Mouse (Mus musculus) forebrain, embryonic 12.5 days (tissue): Measurements from ENCODE around the gene Otulin. TPM values are rescaled to one million over a fixed set of nuclear protein-coding genes. Genes with fewer than 3 reads are reported as not detected.
A peak's percentile ranks its signal among the peaks of the same experiment; 100 is the strongest.

Experiments
- ATAC-seq: fragments of 200-750 bp; cut with Nextera tagmentation; 2 replicates; pipeline ENCODE4 v1.8.0; 2017; ENCODE audit warnings: moderate TSS enrichment; ENCODE audit not compliant: low FRiP score
- H3K27ac ChIP-seq: fragments of 300-500 bp; sonication (generic); 2 replicates; pipeline ENCODE4 v1.5.1; 2016; ENCODE audit warnings: mild to moderate bottlenecking
- H3K27me3 ChIP-seq: fragments of 300-500 bp; sonication (generic); 2 replicates; pipeline ENCODE4 v1.6.1; 2016; ENCODE audit warnings: mild to moderate bottlenecking
- H3K36me3 ChIP-seq: fragments of 300-500 bp; sonication (generic); replicated peaks from 2 replicates; pipeline ENCODE4 v1.6.1; 2016; ENCODE audit warnings: mild to moderate bottlenecking
- H3K4me1 ChIP-seq: fragments of 300-500 bp; sonication (generic); 2 replicates; pipeline ENCODE4 v1.6.1; 2016
- H3K4me2 ChIP-seq: fragments of 300-500 bp; sonication (generic); 2 replicates; pipeline ENCODE4 v1.6.1; 2016; ENCODE audit warnings: mild to moderate bottlenecking, moderate library complexity
- H3K4me3 ChIP-seq: fragments of 300-500 bp; sonication (generic); replicated peaks from 2 replicates; pipeline ENCODE4 v1.5.1; 2016; ENCODE audit warnings: mild to moderate bottlenecking
- H3K9ac ChIP-seq: fragments of 300-500 bp; sonication (generic); 2 replicates; pipeline ENCODE4 v1.6.1; 2016; ENCODE audit warnings: mild to moderate bottlenecking
- H3K9me3 ChIP-seq: fragments of 300-500 bp; sonication (generic); 2 replicates; pipeline ENCODE4 v1.6.1; 2016
- WGBS: fragments of 180-500 bp; shearing (Covaris S2); methylation state at CpG from one replicate; pipeline ENCODE4 v1.1.7; 2016; 5-methylcytosine and 5-hydroxymethylcytosine counted together
- polyA plus RNA-seq: library from polyadenylated mRNA; unstranded; fragments of >200 nt; fragmentation: Nextera tagmentation; extraction: Ambion mirVana; gene quantifications from 2 replicates; pipeline ENCODE4 v1.2.1, GENCODE M21; 2016

Gene Otulin
- polyA plus RNA-seq, 1 experiment from 2014 or later: 32.7 TPM

GRCm38 (mm10) chr15:27625014-27625889 is 5.2 kb downstream of the Otulin start:
- Histone ChIP-seq H3K9ac (no peak overlapping the region), H3K4me3 (no peak overlapping the region), H3K27ac (no peak overlapping the region), H3K9me3 (no peaks in the 10 kb centered on the region), H3K4me1 (peaks cover 26% of the 10 kb centered on the region), H3K4me2 (no peak overlapping the region), H3K36me3 (peaks cover 25% of the 10 kb centered on the region), H3K27me3 (no peaks in the 10 kb centered on the region)
- WGBS: 93% methylated on average over 13 of the region's 13 CpGs
- ATAC-seq: no peak

GRCm38 (mm10) chr15:27623286-27623685 is 7.2 kb downstream of the Otulin start:
- WGBS: 95% methylated on average over 6 of the region's 6 CpGs
- H3K36me3 ChIP-seq: peaks cover 25% of the 10 kb centered on the region
- no peak for ATAC-seq

GRCm38 (mm10) chr15:27620475-27621185 is 9.9 kb downstream of the Otulin start:
- H3K4me3 ChIP-seq: no peak overlapping the region
- 91% methylated on average over 6 of the region's 6 CpGs for WGBS
- no peak overlapping the region for H3K27ac ChIP-seq
- H3K27me3 ChIP-seq: no peaks in the 10 kb centered on the region
- H3K4me2 ChIP-seq: no peak overlapping the region
- H3K9ac ChIP-seq: no peak overlapping the region
- peaks cover 31% of the 10 kb centered on the region for H3K36me3 ChIP-seq
- H3K4me1 ChIP-seq: no peaks in the 10 kb centered on the region
- H3K9me3 ChIP-seq: no peaks in the 10 kb centered on the region
- no peak for ATAC-seq

More at GRCm38 (mm10) chr15:27623286-27623685, 7.2 kb downstream of the Otulin start:
- no peaks in the 10 kb centered on the region for H3K27me3 ChIP-seq
- H3K27ac ChIP-seq: no peak overlapping the region
- H3K4me1 ChIP-seq: peaks cover 8% of the 10 kb centered on the region
- no peak overlapping the region for H3K4me3 ChIP-seq
- H3K9ac ChIP-seq: no peak overlapping the region
- no peak overlapping the region for H3K4me2 ChIP-seq
- H3K9me3 ChIP-seq: no peaks in the 10 kb centered on the region

- ATAC-seq: no peak
- Histone ChIP-seq H3K4me3 (no peak overlapping the region), H3K9ac (no peak overlapping the region), H3K4me1 (no peaks in the 10 kb centered on the region), H3K4me2 (no peak overlapping the region), H3K27ac (no peak overlapping the region), H3K36me3 (peaks cover 32% of the 10 kb centered on the region), H3K27me3 (no peaks in the 10 kb centered on the region), H3K9me3 (no peaks in the 10 kb centered on the region)
- WGBS: 94% methylated on average over 3 of the region's 3 CpGs
These were observed 10.8 kb downstream of the Otulin start for GRCm38 (mm10) chr15:27619683-27620082.

GRCm38 (mm10) chr15:27618778-27619533 is 11.5 kb downstream of the Otulin start:
- Histone ChIP-seq H3K36me3 (peaks cover 32% of the 10 kb centered on the region), H3K4me2 (no peak overlapping the region), H3K4me3 (no peak overlapping the region), H3K27me3 (no peaks in the 10 kb centered on the region), H3K9ac (no peak overlapping the region), H3K27ac (no peak overlapping the region), H3K4me1 (no peaks in the 10 kb centered on the region), H3K9me3 (no peaks in the 10 kb centered on the region)
- ATAC-seq: no peak
- whole genome bisulfite sequencing: 85% methylated on average over 6 of the region's 6 CpGs

GRCm38 (mm10) chr15:27617227-27617626 is 13.3 kb downstream of the Otulin start:
- H3K36me3 ChIP-seq: peaks cover 28% of the 10 kb centered on the region
- H3K4me1 ChIP-seq: no peaks in the 10 kb centered on the region
- WGBS: 87% methylated on average over 3 of the region's 3 CpGs
- no peak for ATAC-seq
- H3K27me3 ChIP-seq: no peaks in the 10 kb centered on the region
- no peaks in the 10 kb centered on the region for H3K9me3 ChIP-seq
- H3K4me2 ChIP-seq: no peak overlapping the region
- H3K27ac ChIP-seq: no peak overlapping the region
- H3K4me3 ChIP-seq: no peak overlapping the region
- H3K9ac ChIP-seq: no peak overlapping the region

- Histone ChIP-seq H3K9ac (no peak overlapping the region), H3K4me2 (no peak overlapping the region), H3K27ac (no peak overlapping the region), H3K4me1 (no peaks in the 10 kb centered on the region), H3K9me3 (no peaks in the 10 kb centered on the region), H3K27me3 (no peaks in the 10 kb centered on the region), H3K36me3 (peaks cover 35% of the 10 kb centered on the region), H3K4me3 (no peak overlapping the region)
- 95% methylated on average over 4 of the region's 4 CpGs for WGBS
- no peak for ATAC-seq
These were observed 14.3 kb downstream of the Otulin start for GRCm38 (mm10) chr15:27616159-27616558.

GRCm38 (mm10) chr15:27613255-27613654 is 17.2 kb downstream of the Otulin start:
- no peak overlapping the region for H3K27ac ChIP-seq
- H3K9ac ChIP-seq: no peak overlapping the region
- no peaks in the 10 kb centered on the region for H3K27me3 ChIP-seq
- no peak overlapping the region for H3K4me2 ChIP-seq
- H3K9me3 ChIP-seq: no peaks in the 10 kb centered on the region
- H3K36me3 ChIP-seq: peaks cover 43% of the 10 kb centered on the region
- peak; percentile 36; the same call in 1 of the 2 replicates for ATAC-seq
- no peaks in the 10 kb centered on the region for H3K4me1 ChIP-seq
- no peak overlapping the region for H3K4me3 ChIP-seq
- WGBS: 89% methylated on average over 4 of the region's 4 CpGs

GRCm38 (mm10) chr15:27612533-27613221 is 17.8 kb downstream of the Otulin start:
- peak; percentile 82 for ATAC-seq
- H3K36me3 ChIP-seq: peaks cover 48% of the 10 kb centered on the region
- H3K4me2 ChIP-seq: no peak overlapping the region
- H3K4me3 ChIP-seq: no peak overlapping the region
- no peaks in the 10 kb centered on the region for H3K27me3 ChIP-seq
- no peak overlapping the region for H3K9ac ChIP-seq
- H3K4me1 ChIP-seq: no peaks in the 10 kb centered on the region
- 54% methylated on average over 6 of the region's 6 CpGs for WGBS
- no peaks in the 10 kb centered on the region for H3K9me3 ChIP-seq
- H3K27ac ChIP-seq: no peak overlapping the region

- H3K4me3 ChIP-seq: no peak overlapping the region
- H3K36me3 ChIP-seq: peaks cover 48% of the 10 kb centered on the region
- 80% methylated on average over 4 of the region's 4 CpGs for WGBS
- H3K9me3 ChIP-seq: no peaks in the 10 kb centered on the region
- H3K27ac ChIP-seq: no peak overlapping the region
- no peaks in the 10 kb centered on the region for H3K27me3 ChIP-seq
- ATAC-seq: no peak
- no peaks in the 10 kb centered on the region for H3K4me1 ChIP-seq
- no peak overlapping the region for H3K9ac ChIP-seq
- no peak overlapping the region for H3K4me2 ChIP-seq
These were observed 20.9 kb downstream of the Otulin start for GRCm38 (mm10) chr15:27609554-27609953.

- no peak overlapping the region for H3K27ac ChIP-seq
- ATAC-seq: no peak
- H3K4me1 ChIP-seq: no peaks in the 10 kb centered on the region
- H3K27me3 ChIP-seq: no peaks in the 10 kb centered on the region
- peaks cover 36% of the 10 kb centered on the region for H3K36me3 ChIP-seq
- no peaks in the 10 kb centered on the region for H3K9me3 ChIP-seq
- 89% methylated on average over 3 of the region's 3 CpGs for WGBS
- no peak overlapping the region for H3K4me2 ChIP-seq
- H3K4me3 ChIP-seq: no peak overlapping the region
- H3K9ac ChIP-seq: no peak overlapping the region
These were observed 25.2 kb downstream of the Otulin start for GRCm38 (mm10) chr15:27605252-27605651.

- Histone ChIP-seq H3K4me1 (no peaks in the 10 kb centered on the region), H3K27me3 (no peaks in the 10 kb centered on the region), H3K9ac (no peak overlapping the region), H3K4me3 (no peak overlapping the region), H3K27ac (no peak overlapping the region), H3K36me3 (peaks cover 36% of the 10 kb centered on the region), H3K9me3 (no peaks in the 10 kb centered on the region), H3K4me2 (no peak overlapping the region)
- 95% methylated on average over 3 of the region's 3 CpGs for WGBS
- no peak for ATAC-seq
These were observed 25.9 kb downstream of the Otulin start for GRCm38 (mm10) chr15:27604558-27604957.
